Mouse (Mus musculus) adrenal gland, postnatal 4 days (tissue): ENCODE measurements around the gene Tmem198. TPM values are rescaled to one million over a fixed set of nuclear protein-coding genes. Genes with fewer than 3 reads are reported as not detected.

Experiments
- DNase-seq, 2 experiments: peaks; one replicate each; pipeline ENCODE4 v3.0.0; 2021 to 2022; ENCODE audit warnings: low spot score in 2 of 2, mixed read lengths in 2 of 2
- long read RNA-seq, 2 experiments: library from polyadenylated mRNA; stranded (forward); transcript quantifications; one replicate each; pipeline ENCODE4 v2.0.0; 2021
- total RNA-seq, 2 experiments: library from RNA; stranded (reverse); gene quantifications; 2 replicates each; pipeline ENCODE4 v1.2.3; 2021

The Tmem198 gene
- 1 to 10 TPM; 4.0 to 5.0 TPM for total RNA-seq
- long read RNA-seq, experiment 1, transcript Tmem198-202 (5 exons, 2,185 nt), result major isoform, 5 of 6 reads
- long read RNA-seq, experiment 1, partial matches to known transcripts, result 0 of 6 reads
- long read RNA-seq, experiment 1, other reads (novel, unspliced or antisense), result 1 of 6 reads
- long read RNA-seq, experiment 2, partial matches to known transcripts, result 0 of 11 reads
- long read RNA-seq, experiment 2, other reads (novel, unspliced or antisense), result 6 of 11 reads

DNA sequence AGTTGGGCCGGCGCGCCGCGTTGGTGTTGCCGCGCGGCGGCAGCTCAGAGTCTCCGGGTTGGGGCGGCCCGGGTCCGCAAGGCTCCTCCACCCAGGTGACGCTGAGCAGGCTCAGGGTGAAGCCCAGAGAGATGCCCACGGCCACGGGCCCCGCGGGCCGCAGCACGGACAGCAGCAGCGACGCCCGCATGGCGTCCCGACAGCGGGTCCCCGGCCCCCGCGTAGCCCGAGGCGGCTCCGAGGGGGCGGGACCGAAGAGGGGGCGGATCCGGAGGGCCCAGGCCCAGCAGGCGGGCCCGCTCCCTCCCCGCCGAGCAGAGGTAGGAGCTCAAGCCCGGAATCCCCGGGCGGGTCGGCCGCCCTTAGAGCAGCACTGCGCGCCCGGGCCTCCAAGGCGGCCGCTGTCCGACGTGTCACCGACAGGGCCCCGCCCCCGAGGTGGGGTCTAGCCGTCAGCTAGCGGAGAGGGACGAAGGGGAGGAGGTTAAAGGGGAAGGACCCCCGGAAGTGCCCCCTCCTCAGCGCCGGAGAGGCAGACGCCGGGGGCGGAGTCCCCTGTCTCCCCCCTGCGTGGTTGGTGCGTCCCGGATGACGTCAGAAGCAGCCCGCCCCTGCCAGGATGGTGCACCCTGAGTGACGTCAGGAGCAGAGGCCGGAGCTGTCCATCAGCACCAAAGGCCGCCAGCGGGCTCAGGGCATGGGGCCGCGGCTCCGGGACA is at the start of gene Tmem198, which contains the start of gene Chpf:
Tmem198 (plus strand) TSS at position 617 of the 719 bp plus-strand sequence.
Chpf (minus strand) TSS at position 392 of the 719 bp plus-strand sequence.
- DNase-seq, result peak; percentile 93 to 96

DNA sequence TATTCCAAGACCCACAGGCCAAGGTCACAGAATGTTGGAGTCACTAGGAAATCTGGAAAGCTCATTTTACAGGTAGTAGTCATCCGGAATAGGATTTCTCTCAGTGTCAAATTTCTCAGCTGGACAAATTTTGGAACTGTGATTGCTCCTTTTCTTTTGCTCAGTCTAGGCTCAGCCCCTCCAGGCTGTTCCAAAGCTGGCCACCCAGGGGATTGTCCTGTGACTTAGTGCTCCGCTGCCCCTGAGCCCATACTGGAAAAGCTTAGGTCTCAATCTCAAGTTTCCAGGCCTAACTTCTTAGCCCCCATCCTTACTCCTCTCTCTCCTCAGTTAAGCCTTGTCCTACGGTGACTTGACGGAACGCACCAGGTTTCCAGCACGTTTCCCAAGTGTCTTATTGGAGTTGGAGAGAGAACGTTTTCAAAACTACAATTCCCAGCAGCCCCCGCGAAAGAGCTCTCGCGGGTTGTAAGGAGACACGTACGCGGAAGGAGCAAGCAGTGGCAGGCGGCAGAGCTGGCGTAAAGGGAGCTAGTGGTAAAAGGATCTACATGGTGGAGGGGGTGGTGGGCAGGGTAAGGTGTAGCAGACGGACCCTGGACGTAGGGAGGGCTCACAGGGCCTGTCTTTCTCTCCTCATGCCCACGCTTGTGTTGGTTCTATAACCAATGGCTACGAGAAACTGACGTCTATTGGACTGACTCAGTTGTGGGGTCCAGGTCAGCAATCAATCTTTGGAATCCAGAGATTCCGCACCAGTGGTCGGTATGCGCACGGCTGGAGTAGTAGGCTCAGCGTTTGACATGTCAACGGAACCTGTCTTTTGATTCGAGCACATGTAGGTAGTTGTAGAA is 43.6 kb upstream of the Tmem198 start, which contains the start of gene Gmppa:
Gmppa (plus strand) TSS at position 456 of the 854 bp plus-strand sequence.
- peak in 1 of 2 experiments; percentile 48 for DNase-seq

DNA sequence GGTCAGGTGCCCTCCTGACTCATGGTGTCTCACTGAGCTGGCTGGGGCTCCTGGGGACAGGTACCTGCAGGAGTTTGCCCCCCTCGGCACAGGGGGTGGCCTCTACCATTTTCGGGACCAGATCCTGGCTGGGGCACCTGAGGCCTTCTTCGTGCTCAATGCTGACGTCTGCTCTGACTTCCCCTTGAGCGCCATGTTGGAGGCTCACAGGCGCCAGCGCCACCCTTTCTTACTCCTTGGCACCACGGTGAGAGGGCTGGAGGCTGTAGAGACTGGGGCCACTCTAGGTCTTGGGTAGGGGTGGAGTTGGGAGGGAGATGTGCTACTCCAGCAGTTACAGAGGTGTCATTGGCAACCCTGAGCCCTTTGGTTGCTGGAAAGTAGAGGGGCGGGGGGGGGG is 40.5 kb upstream of the Tmem198 start:
- DNase-seq, result no peak

DNA sequence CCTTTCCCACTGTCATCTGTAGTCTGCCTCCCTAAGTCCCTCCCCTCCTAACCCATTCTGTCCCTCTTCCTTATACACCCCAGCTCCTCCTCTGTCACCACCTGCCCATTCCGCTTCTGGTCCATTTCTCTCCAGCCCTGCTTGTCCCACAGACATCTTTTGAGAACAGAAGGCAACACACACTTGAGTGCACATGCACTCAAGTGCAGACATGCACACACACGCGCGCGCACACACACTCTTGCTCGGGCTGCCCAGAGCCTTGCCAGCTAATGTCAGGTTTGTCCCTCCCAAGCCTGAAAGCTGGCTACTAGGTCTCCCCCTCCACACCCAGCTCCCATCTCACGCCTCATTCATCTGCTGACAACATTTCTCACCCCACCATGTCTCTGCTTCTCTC is 38.7 kb upstream of the Tmem198 start:
- DNase-seq, result no peak

DNA sequence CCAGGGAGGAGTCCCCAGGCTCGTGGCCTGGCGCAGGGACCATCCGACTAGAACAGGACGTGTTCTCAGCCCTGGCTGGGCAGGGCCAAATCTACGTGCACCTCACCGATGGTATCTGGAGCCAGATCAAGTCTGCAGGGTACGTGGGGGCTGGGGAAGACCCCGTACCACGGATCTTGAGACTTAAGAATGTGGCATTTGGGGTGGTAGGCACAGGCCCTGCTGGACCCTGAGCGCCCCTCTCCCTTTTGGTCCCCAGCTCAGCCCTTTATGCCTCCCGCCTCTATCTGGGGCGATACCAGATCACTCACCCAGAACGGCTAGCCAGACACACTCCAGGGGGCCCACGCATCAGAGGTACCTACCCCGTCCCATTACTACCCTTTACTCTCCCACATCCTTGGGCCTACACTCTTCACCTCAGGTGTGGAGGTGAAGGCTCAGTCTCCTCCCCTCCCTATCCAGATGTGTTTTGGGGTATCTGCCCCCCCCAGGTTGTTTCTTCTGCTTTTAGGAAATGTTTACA is 37.8 kb upstream of the Tmem198 start:
- DNase-seq, result no peak

DNA sequence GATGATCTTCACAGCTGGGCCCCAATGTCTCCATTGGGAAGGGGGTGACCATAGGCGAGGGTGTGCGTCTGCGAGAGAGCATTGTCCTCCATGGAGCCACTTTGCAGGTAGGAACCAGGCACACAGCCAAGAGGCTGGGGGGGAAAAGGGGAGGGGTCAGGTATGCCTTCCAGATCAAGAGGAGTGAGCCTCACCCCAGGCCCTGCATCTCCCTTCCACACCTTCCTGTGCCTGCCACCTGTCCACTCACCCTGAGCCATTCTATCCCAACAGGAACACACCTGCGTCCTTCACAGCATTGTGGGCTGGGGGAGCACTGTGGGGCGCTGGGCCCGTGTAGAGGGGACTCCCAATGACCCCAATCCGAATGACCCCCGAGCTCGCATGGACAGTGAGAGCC is 37.2 kb upstream of the Tmem198 start:
- no peak for DNase-seq

DNA sequence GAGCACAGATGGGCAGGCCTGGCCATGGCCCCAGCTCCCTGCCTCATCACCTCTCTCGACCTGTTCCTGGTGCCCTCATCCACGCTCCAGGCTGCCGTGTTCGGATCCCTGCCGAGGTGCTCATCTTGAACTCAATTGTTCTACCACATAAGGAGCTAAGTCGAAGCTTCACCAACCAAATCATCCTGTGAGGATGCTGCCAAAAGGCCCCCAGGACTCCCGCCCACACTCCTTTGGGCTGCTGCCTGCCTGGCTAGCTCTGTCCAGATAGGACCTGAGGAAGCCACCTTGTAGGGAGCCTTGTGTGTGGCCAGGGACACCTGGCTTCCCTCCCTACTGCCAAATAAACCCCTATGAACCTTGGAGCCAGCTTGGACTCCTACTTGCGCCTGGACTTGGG is 36.5 kb upstream of the Tmem198 start:
- DNase-seq, result no peak

DNA sequence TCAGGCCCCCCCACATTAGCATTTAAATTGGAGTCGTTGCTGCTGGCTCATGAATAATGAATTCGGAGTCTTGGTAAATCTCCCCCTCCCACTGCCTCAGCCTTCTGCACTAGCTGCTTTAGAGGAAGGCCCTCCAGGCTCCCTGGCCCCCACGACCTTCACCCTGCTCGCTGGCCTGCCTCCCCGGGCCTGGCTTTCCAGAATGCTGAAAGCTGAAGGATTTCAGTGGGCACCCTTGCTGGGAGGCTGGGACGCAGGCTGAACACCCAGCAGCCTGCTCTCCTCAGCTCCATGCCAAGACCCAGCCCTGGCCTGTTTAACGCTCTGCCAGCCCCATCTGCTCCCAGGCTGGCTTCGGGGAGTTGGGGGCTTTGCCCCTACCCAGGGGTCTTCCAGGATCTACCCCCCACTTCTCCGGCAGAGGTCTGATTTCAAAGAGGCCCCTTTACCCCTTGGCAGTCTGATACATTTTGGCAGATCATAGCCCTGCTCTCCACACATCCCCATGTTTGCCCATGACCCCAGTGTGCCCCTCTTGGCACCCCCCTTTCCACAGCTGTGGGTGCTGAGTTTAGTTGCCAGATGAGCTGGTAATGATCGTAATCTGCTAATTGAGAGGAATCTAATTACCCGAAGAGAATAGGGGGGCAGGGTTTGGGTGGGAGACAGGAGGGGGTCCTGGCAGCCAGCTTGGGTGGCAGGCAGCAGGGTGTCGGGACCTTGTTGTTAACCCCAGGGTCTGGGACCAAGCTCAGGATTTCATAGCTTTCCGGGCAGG is 35.9 kb upstream of the Tmem198 start:
- no peak for DNase-seq

DNA sequence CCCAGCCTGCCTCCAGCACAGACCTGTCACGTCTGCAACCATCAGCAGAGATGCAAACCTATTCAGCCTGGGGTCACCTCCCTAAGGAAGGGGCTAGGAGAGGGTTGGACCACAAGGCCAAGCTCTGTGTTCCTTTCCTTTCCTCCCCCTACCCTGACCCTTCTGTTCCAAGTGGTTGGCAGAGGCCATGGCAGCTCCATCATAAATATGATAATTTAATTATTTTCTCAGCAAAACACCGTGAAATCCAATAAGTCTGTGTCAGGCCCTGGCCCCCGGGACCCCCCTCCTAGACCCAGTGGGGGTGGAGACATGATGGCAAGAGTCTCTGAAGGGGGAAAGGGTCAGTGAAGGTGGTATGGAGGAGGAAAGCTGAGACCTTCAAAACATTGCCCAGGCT is 35.1 kb upstream of the Tmem198 start:
- DNase-seq, result no peak

DNA sequence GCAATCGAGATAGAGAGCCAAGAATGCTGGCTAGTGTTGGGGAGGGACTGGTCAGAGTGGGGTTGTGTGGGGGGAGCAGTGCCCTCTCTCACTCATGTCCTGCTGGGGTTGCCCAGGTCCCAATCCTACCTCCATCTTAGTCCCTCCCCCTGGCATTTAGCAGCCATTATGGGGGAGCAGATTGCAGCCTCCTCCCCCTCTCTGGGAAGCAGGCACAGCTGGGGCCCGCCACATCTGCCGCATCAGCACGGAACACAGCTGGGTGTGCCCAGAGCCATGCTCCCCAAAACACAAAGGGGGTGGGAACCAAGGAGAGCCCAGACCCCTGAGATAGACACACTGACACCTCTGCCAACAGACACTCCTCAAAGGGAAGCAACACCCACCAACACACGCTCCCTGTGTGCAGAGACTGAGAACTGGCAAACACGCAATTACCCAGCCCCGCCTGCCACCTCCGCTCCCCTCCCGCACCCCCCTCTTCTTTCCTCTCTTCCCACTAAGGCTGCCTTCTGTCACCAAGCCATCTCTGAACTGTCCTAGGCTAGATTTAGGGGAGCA is 34.1 kb upstream of the Tmem198 start:
- DNase-seq, result no peak

DNA sequence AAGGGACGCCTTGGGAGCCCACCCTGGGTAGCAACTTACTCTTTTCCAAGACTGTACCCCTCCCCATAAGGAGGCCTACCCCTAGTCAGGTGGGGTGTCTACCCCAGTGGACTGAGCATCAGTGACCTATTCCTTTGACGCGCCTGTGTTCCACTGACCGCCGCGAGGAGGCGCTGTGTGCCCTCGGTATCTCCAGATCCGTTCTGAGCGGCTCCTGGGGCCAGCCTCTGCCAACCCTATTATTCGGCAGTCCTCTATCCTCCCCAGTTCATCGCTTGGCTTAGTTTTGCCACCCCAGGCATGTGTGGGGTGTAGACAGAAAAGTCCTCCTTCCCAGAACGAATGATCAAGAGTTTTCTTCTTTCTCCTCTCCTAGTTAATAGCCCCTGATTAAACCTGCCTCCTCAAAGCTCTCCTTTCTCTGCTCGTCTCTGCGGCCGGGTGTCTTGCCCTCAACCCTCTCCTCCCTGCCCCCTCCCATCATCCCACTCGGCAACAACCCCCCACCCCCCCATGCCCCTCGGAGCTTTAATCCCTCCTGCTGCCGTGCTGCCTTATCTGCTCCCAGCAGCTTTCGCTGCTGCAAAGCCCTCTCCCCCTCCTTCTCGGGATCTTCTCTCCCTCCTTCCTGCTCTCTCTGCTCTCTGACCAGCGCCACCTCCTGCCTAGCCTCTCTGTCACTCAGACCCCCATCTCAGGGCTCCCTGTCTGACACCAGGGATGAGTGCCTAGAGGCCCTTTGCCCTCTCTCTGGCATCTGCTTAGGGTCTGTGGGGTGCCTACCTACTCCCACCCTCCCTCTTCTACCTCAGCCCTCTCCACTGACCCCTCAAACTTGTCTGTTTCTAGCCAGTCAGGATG is 33.4 kb upstream of the Tmem198 start:
- DNase-seq, result peak in 1 of 2 experiments; percentile 46

DNA sequence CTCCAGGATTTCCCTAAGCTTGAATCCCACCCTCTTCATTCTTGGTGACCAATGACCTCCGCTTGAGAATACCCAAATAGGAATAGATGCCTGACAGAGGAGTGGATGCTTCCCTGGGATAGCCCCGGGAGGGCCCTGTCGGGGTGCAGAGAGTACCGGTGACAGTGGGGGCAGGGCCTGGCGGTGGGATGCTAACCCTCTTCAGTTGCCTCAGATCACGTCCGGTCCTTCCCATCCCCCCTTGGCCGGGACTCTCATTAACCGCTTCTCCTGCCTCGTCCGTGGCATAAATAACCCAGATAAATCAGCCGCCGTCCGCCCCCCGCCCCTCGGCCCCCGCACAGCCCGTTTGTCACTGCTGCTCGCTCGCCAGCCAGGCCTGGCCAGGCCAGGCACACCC is 32.7 kb upstream of the Tmem198 start:
- no peak for DNase-seq

DNA sequence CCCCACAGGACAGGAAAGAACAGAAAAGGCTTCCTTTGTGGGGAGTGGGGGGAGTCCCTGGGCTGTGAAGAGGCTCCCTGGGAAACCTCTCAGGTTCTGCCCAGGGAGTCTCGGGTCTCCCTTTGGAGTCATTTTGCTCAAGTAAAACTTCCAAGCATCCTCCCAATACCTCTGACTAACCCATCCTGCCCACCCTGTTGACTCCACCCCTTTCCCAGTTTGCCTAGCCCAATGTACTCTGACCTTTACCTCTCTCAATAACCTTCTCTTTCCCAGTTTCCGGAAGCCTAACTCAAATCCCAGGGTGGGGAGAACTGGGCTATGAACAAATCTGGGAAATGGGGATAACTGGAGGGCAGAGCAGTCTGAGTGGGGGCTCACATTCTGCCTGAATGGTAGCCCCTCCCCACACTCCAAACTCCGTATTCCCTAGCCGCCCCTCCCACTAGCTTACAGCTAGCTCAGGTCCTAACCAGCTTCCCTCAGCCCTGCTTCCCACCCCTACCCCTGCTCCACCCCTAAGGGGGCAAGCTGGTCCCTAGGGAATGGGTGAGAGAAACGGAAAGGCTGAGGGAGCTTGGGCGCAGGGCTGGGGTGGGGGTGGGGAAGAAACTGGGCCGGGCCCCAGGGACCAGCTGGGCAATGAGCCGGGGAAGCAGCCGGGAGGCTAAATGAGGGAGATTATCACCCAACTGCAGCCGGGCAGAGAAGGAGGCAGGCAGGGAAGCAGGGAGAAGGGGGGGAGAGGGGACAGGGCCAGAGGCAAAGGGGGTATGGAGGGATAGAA is 31.9 kb upstream of the Tmem198 start:
- DNase-seq, result no peak

DNA sequence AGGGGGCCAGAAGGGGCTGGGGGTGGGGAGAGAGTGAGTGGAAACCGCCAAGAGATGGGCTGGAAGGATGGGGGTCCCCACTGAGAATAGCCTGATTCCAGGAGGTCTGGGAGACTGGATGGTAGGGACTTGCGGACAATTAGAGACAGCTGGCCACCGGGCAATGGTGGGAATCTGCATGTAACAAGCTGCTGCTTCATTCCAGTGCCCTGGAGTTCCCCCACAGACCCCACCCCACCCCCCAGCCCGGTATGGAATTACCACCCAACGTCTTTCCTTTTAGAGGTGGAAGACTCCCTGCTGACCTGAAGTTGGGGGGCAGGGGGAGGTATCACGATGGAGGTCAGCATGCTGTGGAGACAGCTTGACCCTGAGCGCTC is 31.3 kb upstream of the Tmem198 start:
- DNase-seq, result no peak

DNA sequence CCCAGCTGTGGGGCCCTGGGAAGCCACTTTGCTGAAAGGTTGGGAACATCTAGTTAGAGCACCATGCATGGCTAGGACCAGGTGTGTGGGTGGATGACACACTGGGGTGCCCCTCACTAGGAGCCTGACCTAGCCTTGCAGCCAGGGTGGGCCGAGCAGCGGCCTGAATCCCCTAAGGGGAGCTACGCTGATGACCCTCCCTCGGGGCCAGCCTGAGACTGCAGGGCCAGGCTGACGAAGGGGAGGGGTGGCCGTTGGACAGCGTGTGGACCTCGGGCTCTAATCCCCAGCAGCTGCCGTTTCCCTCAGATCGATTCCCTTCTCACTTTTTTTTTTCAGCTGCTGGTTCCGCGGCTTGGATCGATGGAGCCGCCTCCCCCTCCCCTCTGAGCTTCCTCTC is 30.4 kb upstream of the Tmem198 start:
- no peak for DNase-seq

DNA sequence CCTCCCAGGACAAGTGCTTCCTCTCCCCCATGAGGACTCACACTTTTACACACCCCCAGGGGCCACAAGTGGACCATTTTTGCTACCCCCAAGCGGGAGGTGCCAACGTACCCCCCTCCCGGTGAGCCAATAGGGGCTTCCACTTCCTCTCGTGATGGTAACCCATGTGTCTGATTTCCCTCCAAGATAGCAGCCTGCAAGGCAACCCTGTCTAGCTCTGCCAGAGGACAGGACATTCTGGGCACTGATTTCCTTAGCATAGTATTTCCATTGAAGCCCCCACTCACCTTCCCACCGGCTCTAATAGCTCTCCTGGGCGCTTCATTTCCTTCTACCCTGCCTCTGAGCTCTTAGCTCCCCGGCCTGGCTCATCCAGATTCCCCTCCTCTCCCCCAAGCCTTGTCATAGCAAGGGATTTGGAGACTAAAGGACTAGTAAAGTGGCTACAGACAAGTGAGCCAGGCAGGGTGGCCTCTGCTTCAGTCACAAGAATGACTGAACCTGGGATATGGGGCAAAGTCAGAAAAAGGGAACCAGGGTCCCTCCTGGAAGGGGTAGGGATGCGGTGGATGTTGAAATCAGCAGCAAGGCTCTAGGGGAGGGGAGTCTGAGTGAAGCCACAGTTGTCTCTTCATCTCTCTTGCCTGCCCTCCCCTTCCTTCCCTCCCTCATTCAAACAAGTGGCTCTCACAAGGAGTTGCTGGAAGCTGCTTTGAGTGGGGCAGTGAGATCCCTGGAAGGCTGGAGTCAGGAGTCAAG is 29.8 kb upstream of the Tmem198 start:
- no peak for DNase-seq

DNA sequence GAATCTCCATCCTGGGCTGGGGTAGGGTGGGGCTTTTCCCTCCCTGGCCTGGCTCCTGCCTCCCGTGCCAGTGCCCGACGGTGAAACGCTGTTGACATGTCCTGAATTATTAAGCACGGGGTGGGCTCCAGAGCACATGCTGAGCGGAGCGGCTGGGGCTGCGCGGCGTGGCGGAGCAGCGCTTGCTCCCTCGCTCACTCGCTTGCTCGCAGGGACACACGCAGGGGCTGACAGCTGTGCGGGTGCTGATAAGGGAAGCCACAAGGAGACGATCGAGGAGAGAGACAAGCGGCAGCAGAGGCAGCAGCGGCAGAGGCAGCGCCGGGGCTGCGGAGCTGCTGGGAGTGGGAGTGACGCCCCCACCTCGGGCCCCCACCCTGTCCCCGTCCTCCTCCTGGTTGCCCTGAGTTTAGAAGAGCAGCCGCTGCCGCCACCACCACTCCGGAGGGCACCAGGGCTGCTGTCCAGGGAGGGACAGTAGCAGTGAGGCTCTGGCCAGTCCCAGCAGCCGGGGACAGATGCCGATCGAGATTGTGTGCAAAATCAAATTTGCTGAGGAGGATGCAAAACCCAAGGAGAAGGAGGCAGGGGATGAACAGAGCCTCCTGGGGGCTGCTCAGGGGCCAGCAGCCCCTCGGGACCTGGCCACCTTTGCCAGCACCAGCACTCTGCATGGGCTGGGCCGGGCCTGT is 28.9 kb upstream of the Tmem198 start, which contains the start of gene Asic4:
Asic4 (plus strand) TSS at position 123 of the 692 bp plus-strand sequence.
- DNase-seq, result no peak
